Mouse (Mus musculus): ENCODE measurements around the gene Ccdc136. TPM values are rescaled to one million over a fixed set of nuclear protein-coding genes. Genes with fewer than 3 reads are reported as not detected.

Ccdc136 gene
- total RNA-seq, 2 experiments from 2014 or later = 84.7 to 92.0 TPM

Small RNAs within 50 kb of the gene (microRNA-seq; reads per million reads assigned to microRNA genes)
- gene Gm26220 (0 to 0.74 reads per million in 2 experiments), gene Gm44354 (0 reads per million in 2 experiments)

Other genes starting within 250 kb of the Ccdc136 start
- 10 to 100 TPM; 38.7 to 45.7 TPM for gene Rbm28, start 231.3 kb upstream of the Ccdc136 start, total RNA-seq (2021)
- 1 to 10 TPM; 2.4 to 2.9 TPM for gene Prrt4, start 216.7 kb upstream of the Ccdc136 start, total RNA-seq (2021)
- 10 to 100 TPM; 66.1 to 68.8 TPM for gene Impdh1, start 179.9 kb upstream of the Ccdc136 start, total RNA-seq (2021)
- gene Hilpda, start 123.8 kb upstream of the Ccdc136 start, total RNA-seq (2021) = 1 to 10 TPM; 6.7 to 8.4 TPM
- gene Fam71f2, start 116.7 kb upstream of the Ccdc136 start, total RNA-seq (2021) = under 1 TPM; 0.34 to 0.41 TPM
- gene Fam71f1, start 77.2 kb upstream of the Ccdc136 start, total RNA-seq (2021) = not detected
- gene Calu, start 48.2 kb upstream of the Ccdc136 start, total RNA-seq (2021) = 10 to 100 TPM; 71.9 to 72.5 TPM
- under 1 TPM in 1 of 2 experiments, not detected in 1; 0.32 TPM for gene Opn1sw, start 7.8 kb upstream of the Ccdc136 start, total RNA-seq (2021)
- gene Flnc, start 36.9 kb downstream of the Ccdc136 start, total RNA-seq (2021) = 1 to 10 TPM; 1.5 to 1.6 TPM
- 100 to 1,000 TPM; 250 to 257 TPM for gene Atp6v1f, start 71.4 kb downstream of the Ccdc136 start, total RNA-seq (2021)
- gene Atp6v1fnb, start 75.1 kb downstream of the Ccdc136 start, total RNA-seq (2021) = under 1 TPM in 1 of 2 experiments, not detected in 1; 0.53 TPM
- gene Kcp, start 111.6 kb downstream of the Ccdc136 start, total RNA-seq (2021) = 1 to 10 TPM; 1.5 to 1.8 TPM
- gene Irf5, start 130.3 kb downstream of the Ccdc136 start, total RNA-seq (2021) = 1 to 10 TPM; 4.7 to 5.4 TPM
- 10 to 100 TPM; 68.5 to 69.5 TPM for gene Tnpo3, start 213.6 kb downstream of the Ccdc136 start, total RNA-seq (2021)

Measured in left cerebral cortex, postnatal 25 days (tissue).